Mouse (Mus musculus) embryonic fibroblast, embryonic 13.5 days (primary cell): Measurements from ENCODE around the gene Syf2.

Experiments used
- CTCF ChIP-seq: IDR thresholded peaks from 2 replicates; pipeline ENCODE4 v1.5.1; 2011; ENCODE audit warnings: mild to moderate bottlenecking, control low read depth, low read length, moderate library complexity, borderline replicate concordance; ENCODE audit not compliant: insufficient read depth
- POLR2A ChIP-seq: IDR thresholded peaks from 2 replicates; pipeline ENCODE4 v1.6.1; 2011; ENCODE audit warnings: low read depth, mild to moderate bottlenecking, control low read depth, low read length, moderate library complexity

- TF ChIP-seq POLR2A (no peak), CTCF (no peak)
Observed at GRCm38 (mm10) chr4:134981959-134982431, 51.3 kb downstream of the Syf2 start.
